Mouse (Mus musculus) E14TG2a.4 (cell line): ENCODE results near the gene Rere.
"Not testable (repeated sequence)": the region's sequence is repeated elsewhere in the genome, so short reads cannot be mapped to it uniquely, and the experiment has no call there.

Experiments
- H3K27me3 ChIP-seq: 2 replicates; pipeline ENCODE4 v1.6.1; 2014; ENCODE audit warnings: low read length, control low read depth; ENCODE audit not compliant: insufficient read depth
- H3K36me3 ChIP-seq: 2 replicates; pipeline ENCODE4 v1.6.1; 2014; ENCODE audit warnings: low read length, control low read depth; ENCODE audit not compliant: insufficient read depth
- H3K4me1 ChIP-seq: replicated peaks from 2 replicates; pipeline ENCODE4 v1.6.1; 2014; ENCODE audit warnings: low read depth, low read length, control low read depth
- H3K4me3 ChIP-seq: replicated peaks from 2 replicates; pipeline ENCODE4 v1.5.1; 2014; ENCODE audit warnings: mild to moderate bottlenecking, low read length
- H3K9me3 ChIP-seq: 2 replicates; pipeline ENCODE4 v1.6.1; 2014; ENCODE audit warnings: low read length, control low read depth
- CTCF ChIP-seq: conservative IDR thresholded peaks from 2 replicates; pipeline ENCODE4 v1.5.1; 2014; ENCODE audit warnings: low read length
- NANOG ChIP-seq: IDR thresholded peaks from 2 replicates; pipeline ENCODE4 v1.6.1; 2014; ENCODE audit warnings: borderline replicate concordance, low read length, mixed read lengths
- POU5F1 ChIP-seq: IDR thresholded peaks from 2 replicates; pipeline ENCODE4 v1.6.1; 2014; ENCODE audit warnings: low read length, borderline replicate concordance

Rere gene

DNA sequence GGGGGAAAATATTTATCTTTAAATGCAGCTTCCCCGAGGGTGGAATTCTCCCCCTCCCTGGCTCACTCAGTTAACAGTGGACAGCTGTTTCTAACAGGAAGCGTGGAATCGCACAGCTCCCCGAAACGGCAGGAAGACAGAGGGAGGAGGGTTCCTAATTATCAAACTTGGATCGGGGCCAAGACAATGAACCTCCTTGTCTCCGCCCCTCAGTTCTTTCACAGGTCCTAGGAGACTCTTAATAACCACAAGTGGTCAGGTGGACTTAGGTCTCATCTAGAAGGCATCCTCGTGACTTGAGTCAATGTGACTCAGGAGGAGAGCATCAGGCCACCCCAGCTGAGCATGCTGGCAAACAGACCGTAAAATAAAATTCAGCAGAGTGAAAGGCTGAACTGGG lies 8.7 kb upstream of the Rere start:
- Histone ChIP-seq H3K9me3 (no peaks in the 10 kb centered on the region), H3K4me3 (no peak overlapping the region), H3K4me1 (peaks cover 31% of the 10 kb centered on the region), H3K36me3 (no peaks in the 10 kb centered on the region), H3K27me3 (peaks cover 3% of the 10 kb centered on the region; the same call in 1 of the 2 replicates)
- TF ChIP-seq NANOG (no peak), CTCF (no peak), POU5F1 (no peak)

DNA sequence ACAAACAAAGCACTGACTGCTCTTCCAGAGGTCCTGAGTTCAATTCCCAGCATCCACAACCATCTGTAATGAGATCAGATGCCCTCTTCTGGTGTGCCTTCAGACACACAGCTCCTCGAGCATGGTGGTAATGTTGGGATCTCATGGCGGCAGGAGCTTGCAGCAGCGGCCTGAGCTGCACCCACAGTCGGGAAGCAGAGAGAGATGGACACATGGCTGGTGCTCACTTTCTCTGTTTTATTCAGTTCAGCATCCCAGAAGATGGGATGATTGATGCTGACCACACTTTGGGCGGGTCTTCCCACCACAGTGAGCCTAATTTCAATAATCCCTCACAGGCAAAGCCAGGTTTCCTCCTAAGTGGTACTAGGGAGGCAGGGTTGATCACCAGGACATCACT lies 5.9 kb upstream of the Rere start:
- no peak for TF ChIP-seq NANOG
- TF ChIP-seq CTCF: no peak
- TF ChIP-seq POU5F1: no peak
- H3K4me1 ChIP-seq: peaks cover 12% of the 10 kb centered on the region

DNA sequence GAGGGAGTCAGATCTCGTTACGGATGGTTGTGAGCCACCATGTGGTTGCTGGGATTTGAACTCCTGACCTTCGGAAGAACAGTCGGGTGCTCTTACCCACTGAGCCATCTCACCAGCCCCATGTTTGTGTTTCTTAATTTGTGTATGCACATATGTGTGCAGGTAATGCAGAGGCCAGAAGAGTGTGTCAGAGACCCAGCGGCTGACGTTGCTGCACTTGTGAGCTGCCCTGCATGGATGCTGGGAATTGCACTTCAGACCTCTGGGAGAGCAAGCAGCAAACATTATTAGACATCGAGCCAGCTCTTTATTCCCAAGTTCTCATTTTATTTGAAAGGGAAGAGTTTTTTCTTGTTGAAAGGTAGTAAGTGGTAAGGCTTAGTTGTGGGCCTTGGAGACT lies 2.1 kb upstream of the Rere start:
- H3K4me1 ChIP-seq: peaks cover 31% of the 10 kb centered on the region
- H3K27me3 ChIP-seq, H3K9me3 ChIP-seq, H3K36me3 ChIP-seq, H3K4me3 ChIP-seq: not testable (repeated sequence)

More for the DNA sequence above, 5.9 kb upstream of the Rere start:
- Histone ChIP-seq H3K27me3 (no peaks in the 10 kb centered on the region), H3K9me3 (no peaks in the 10 kb centered on the region), H3K36me3 (no peaks in the 10 kb centered on the region), H3K4me3 (no peak overlapping the region)

DNA sequence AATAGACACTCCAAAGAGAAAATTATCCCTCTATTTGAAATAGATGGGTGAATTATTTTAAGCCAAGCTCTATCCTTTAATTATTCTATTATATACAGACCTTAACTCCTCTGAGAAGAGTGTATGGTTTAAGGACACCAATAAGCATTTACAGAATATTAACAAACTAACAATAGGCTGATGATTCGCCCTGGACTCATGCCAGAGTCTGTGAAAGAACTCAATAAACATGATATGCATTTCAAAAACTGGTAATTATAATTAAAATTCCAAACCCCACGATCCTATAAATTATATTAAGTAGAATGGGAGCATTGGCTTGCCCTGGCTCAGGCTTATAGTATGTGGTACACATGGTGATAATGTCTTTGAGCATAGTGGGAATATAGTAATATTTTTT lies 1.4 kb upstream of the Rere start:
- Histone ChIP-seq H3K27me3 (no peaks in the 10 kb centered on the region), H3K4me3 (no peak overlapping the region), H3K9me3 (no peaks in the 10 kb centered on the region), H3K4me1 (peaks cover 35% of the 10 kb centered on the region), H3K36me3 (no peaks in the 10 kb centered on the region)
- TF ChIP-seq CTCF (no peak), POU5F1 (no peak), NANOG (no peak)

DNA sequence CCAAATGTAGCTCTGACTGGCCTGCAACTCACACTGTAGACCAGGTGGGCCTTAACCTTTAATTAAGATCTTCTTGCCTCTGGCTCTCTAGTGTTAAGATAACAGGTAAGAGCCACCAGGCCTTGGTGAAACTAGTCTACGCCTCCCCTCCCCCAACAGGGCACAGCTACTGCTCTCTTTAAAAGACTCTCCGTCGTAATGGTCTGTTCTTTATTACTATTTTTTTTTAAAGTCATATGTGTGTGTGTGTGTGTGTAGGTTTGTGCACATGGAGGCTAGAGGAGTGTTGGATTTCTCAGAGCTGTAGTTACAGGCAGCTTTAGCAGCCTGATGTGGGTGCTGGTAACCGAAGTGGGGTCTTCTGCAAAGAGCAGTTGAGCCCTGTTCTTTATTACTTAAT lies 987 bp upstream of the Rere start:
- Histone ChIP-seq H3K4me3 (peak overlapping the region; percentile 94), H3K36me3 (no peaks in the 10 kb centered on the region), H3K27me3 (no peaks in the 10 kb centered on the region), H3K9me3 (no peaks in the 10 kb centered on the region), H3K4me1 (peaks cover 39% of the 10 kb centered on the region)
- TF ChIP-seq CTCF (no peak), NANOG (no peak), POU5F1 (no peak)

DNA sequence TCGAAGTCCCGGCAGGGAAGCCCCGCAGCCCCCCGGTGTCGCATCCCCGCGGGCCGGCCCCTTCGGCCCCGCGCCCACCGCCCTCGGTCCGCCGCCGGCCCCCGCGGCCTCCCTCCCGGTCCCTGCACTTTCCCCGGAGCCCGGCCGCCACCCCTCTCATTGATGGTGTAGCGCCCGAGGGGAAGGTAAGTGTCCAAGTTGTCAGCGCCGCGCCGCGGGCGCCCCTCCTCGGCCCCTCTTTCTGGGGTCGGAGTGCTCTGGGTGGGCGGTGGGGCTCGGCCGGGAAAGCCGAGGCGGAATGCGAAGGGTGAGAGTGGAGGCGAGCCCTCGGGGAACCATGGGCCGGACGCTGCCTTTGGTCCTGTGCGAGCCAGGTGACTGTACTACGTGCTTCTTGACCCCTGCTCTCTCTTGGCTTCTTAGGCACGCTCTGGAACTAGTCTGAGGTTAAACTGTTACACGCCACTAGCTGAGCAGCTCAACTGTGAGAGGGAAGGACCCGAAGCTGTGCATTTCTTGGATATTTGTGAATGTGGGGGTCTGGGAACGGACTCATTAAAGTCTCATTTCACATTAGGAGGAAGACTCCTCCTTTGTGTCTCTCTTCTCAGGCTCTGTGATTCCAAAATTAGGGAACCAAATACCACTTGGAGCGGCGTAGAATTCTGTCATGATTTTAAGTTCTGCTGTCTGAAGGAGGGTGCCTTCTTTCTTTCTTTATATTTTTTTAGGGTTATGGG lies 615 bp downstream of the Rere start:
- Histone ChIP-seq H3K27me3 (no peaks in the 10 kb centered on the region), H3K36me3 (no peaks in the 10 kb centered on the region), H3K4me3 (peak overlapping the region; percentile 94), H3K9me3 (no peaks in the 10 kb centered on the region), H3K4me1 (peaks cover 53% of the 10 kb centered on the region)
- TF ChIP-seq CTCF (no peak), NANOG (no peak), POU5F1 (no peak)

DNA sequence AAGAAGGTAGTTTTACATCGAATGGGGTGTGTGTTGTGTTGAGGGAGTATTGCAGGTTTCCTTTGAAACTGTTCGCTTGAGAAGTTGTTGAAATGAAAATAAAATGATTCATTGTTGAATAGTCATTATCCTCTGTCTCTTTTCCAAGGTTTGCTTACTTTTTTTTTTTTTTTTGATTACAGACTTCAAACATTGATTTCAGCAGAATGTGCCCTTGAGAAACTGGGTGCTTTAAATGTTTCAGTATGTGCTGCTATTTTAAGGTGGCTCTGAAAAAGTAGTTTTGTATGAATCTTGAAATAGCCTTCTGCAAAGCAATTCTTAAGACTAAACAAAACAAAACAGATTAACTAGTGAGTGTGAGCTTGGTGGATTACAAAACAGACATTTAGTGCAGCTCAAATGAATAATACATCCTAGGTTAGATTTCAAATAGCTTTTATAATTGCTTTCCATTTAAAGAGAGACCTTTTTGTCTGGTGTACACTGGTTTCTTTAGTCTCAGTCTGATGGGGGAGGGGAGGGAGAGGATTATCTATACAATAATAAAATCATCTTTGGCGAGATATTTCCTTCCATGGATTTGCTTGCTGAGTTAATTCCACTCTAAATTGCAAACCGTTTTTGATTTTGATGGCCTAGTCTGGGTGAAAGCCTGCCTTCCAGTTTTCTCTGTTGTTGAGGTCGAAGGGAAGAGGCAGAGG lies 1.3 kb downstream of the Rere start:
- H3K9me3 ChIP-seq: no peaks in the 10 kb centered on the region
- H3K4me1 ChIP-seq: peaks cover 53% of the 10 kb centered on the region
- TF ChIP-seq POU5F1 (no peak), NANOG (no peak), CTCF (no peak)
- no peaks in the 10 kb centered on the region for H3K27me3 ChIP-seq
- H3K36me3 ChIP-seq: no peaks in the 10 kb centered on the region
- H3K4me3 ChIP-seq: peak overlapping the region; percentile 94

DNA sequence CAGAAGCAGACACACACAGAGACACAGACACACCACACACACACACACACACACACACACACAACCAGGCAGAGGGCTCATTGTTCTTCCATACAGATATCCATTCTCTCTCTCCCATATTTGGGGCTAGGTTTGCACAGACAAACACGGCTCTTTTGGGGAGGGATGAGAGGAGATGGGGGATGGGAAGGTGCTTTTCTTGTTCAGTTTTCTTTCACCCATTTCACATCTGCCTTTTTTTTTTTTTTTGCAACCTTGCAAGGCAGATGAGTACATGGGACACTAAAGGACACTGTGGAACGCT lies 1.8 kb downstream of the Rere start:
- TF ChIP-seq POU5F1 (no peak), NANOG (no peak), CTCF (no peak)
- no peaks in the 10 kb centered on the region for H3K9me3 ChIP-seq

DNA sequence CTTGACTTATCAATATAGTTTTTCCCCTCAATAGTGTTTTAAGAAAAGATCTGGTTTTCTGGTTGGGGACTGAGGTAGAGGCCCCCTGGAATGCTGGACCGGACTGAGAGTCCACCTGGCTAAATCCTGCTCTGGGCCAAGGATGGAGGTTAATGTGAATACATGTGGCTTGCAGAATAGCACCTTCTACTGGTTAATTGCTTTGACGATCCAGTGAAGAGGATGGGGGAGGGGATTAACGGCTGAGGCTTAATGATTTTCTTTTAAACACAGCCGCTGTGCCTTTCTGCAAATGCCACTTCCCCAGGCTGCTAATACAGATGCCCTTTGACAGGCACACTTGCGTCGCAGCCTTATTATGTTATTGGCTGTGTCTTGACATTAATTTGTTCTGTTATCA lies 2.5 kb downstream of the Rere start:
- H3K36me3 ChIP-seq: no peaks in the 10 kb centered on the region
- no peaks in the 10 kb centered on the region for H3K9me3 ChIP-seq
- no peaks in the 10 kb centered on the region for H3K27me3 ChIP-seq
- peaks cover 53% of the 10 kb centered on the region for H3K4me1 ChIP-seq
- peak overlapping the region; percentile 94 for H3K4me3 ChIP-seq
- TF ChIP-seq NANOG: peak; percentile 23; the same call in 1 of the 2 replicates
- TF ChIP-seq POU5F1: no peak
- TF ChIP-seq CTCF: 0 out of 2 replicates have a peak, but pooled peaks have one; percentile 6

More for the DNA sequence above, 1.8 kb downstream of the Rere start:
- Histone ChIP-seq H3K27me3 (no peaks in the 10 kb centered on the region), H3K4me1 (peaks cover 53% of the 10 kb centered on the region), H3K4me3 (peak overlapping the region; percentile 94), H3K36me3 (no peaks in the 10 kb centered on the region)
